Mouse (Mus musculus) thymus, postnatal 14 days (tissue): ENCODE results near the gene Elavl1.

ENCODE experiments used
- DNase-seq: peaks from one replicate; pipeline ENCODE4 v3.0.0; 2021

Elavl1 gene

GRCm38 (mm10) chr8:4320404-4320803, 4.8 kb downstream of the Elavl1 start:
- no peak for DNase-seq

GRCm38 (mm10) chr8:4319573-4319872, 5.7 kb downstream of the Elavl1 start:
- DNase-seq: no peak

GRCm38 (mm10) chr8:4318796-4319572, 6.2 kb downstream of the Elavl1 start:
- DNase-seq: no peak

GRCm38 (mm10) chr8:4318124-4318523, 7.1 kb downstream of the Elavl1 start:
- DNase-seq: no peak

GRCm38 (mm10) chr8:4314852-4315251, 10.4 kb downstream of the Elavl1 start:
- no peak for DNase-seq

- peak; percentile 12 for DNase-seq
Observed at GRCm38 (mm10) chr8:4313254-4314124, 11.7 kb downstream of the Elavl1 start.

GRCm38 (mm10) chr8:4312104-4312503, 13.1 kb downstream of the Elavl1 start:
- DNase-seq: no peak

GRCm38 (mm10) chr8:4305838-4306237, 19.4 kb downstream of the Elavl1 start:
- DNase-seq: no peak

- DNase-seq: no peak
Observed at GRCm38 (mm10) chr8:4304124-4304547, 21.1 kb downstream of the Elavl1 start.

- DNase-seq: no peak
Observed at GRCm38 (mm10) chr8:4297822-4298221, 27.4 kb downstream of the Elavl1 start.

GRCm38 (mm10) chr8:4292738-4293137, 32.5 kb downstream of the Elavl1 start:
- no peak for DNase-seq

GRCm38 (mm10) chr8:4276111-4276465, 49.1 kb downstream of the Elavl1 start:
- no peak for DNase-seq

- DNase-seq: peak; percentile 95
Observed at GRCm38 (mm10) chr8:4275275-4276110, 49.7 kb downstream of the Elavl1 start, which contains the start of gene Timm44. Gene Timm44, minus strand, starts transcription at chr8:4275913.

- no peak for DNase-seq
Observed at GRCm38 (mm10) chr8:4269609-4270008, 55.6 kb downstream of the Elavl1 start.

GRCm38 (mm10) chr8:4267627-4268026, 57.6 kb downstream of the Elavl1 start:
- DNase-seq: peak; percentile 37

GRCm38 (mm10) chr8:4265160-4265914, 59.9 kb downstream of the Elavl1 start:
- no peak for DNase-seq

GRCm38 (mm10) chr8:4263105-4263791, 62.0 kb downstream of the Elavl1 start:
- no peak for DNase-seq

- DNase-seq: no peak
Observed at GRCm38 (mm10) chr8:4259805-4260170, 65.4 kb downstream of the Elavl1 start.

- DNase-seq: peak; percentile 99
Observed at GRCm38 (mm10) chr8:4259125-4259804, 65.9 kb downstream of the Elavl1 start, which contains the start of gene Ctxn1. Gene Ctxn1, minus strand, starts transcription at chr8:4259274.

GRCm38 (mm10) chr8:4258678-4259077, 66.5 kb downstream of the Elavl1 start:
- DNase-seq: no peak

GRCm38 (mm10) chr8:4258233-4258632, 67.0 kb downstream of the Elavl1 start:
- peak; percentile 88 for DNase-seq
